Mouse (Mus musculus) olfactory bulb, adult 2 months (tissue): Measurements from ENCODE around the gene Gdf5. TPM values are rescaled to one million over a fixed set of nuclear protein-coding genes. Genes with fewer than 3 reads are reported as not detected.

Source experiments
- H3K27ac ChIP-seq: fragments of 200-500 bp; 2 replicates; pipeline ENCODE4 v1.5.1; 2012; ENCODE audit warnings: low read depth, low read length; ENCODE audit not compliant: insufficient read depth
- H3K4me1 ChIP-seq: fragments of 200-500 bp; 2 replicates; pipeline ENCODE4 v1.6.1; 2012; ENCODE audit warnings: low read length; ENCODE audit not compliant: control insufficient read depth, insufficient read depth
- H3K4me3 ChIP-seq: fragments of 200-500 bp; 2 replicates; pipeline ENCODE4 v1.5.1; 2012; ENCODE audit warnings: mild to moderate bottlenecking, low read depth, low read length, moderate library complexity; ENCODE audit not compliant: insufficient read depth
- CTCF ChIP-seq: fragments of 200-500 bp; IDR thresholded peaks from 2 replicates; pipeline ENCODE4 v1.5.1; 2012; ENCODE audit warnings: low read depth, mild to moderate bottlenecking, low read length, moderate library complexity; ENCODE audit not compliant: insufficient read depth
- POLR2A ChIP-seq: fragments of 200-500 bp; IDR thresholded peaks from 2 replicates; pipeline ENCODE4 v1.6.1; 2012; ENCODE audit warnings: mild to moderate bottlenecking, low read depth, low read length, moderate library complexity; ENCODE audit not compliant: insufficient read depth
- WGBS: fragments of 180-500 bp; shearing (Covaris S2); methylation state at CpG from one replicate; pipeline ENCODE4 v1.1.7; 2018; 5-methylcytosine and 5-hydroxymethylcytosine counted together
- polyA plus RNA-seq: library from polyadenylated mRNA; stranded (reverse); fragments of >200 nt; gene quantifications from 2 replicates; pipeline ENCODE4 v1.2.4, GENCODE M21; 2012; ENCODE audit warnings: low replicate concordance; ENCODE audit not compliant: missing spikeins, insufficient read depth, insufficient read length

Gene Gdf5
- polyA plus RNA-seq, 1 experiment = not detected

GRCm38 (mm10) chr2:155923143-155923542, 22.0 kb downstream of the Gdf5 start:
- no peaks in the 10 kb centered on the region for H3K4me1 ChIP-seq
- no peak overlapping the region for H3K4me3 ChIP-seq
- no peak for TF ChIP-seq POLR2A
- no peak for TF ChIP-seq CTCF
- no peak overlapping the region for H3K27ac ChIP-seq
- WGBS = 98% methylated on average over 7 of the region's 7 CpGs

DNA sequence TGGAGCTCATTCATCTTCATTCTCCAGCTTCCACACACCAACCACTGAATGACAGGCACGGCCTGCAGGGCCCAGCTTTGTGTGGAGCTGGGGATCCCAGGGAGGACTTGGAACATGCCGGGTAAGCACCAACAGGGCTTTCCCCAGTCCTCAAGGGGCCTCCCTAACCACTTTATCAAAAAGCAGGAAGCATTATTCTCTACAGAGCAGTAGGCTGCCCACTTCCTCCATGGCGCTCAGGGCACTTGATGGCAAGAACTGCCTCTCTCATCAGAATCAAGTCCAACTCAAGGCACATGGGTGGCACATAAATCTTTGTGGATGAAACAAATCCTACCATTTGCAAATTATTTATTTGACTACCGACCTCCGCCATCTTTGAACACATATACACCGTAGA, 30.5 kb downstream of the Gdf5 start:
- TF ChIP-seq CTCF (no peak), POLR2A (no peak)
- WGBS = 86% methylated on average over 6 of the region's 6 CpGs
- Histone ChIP-seq H3K4me3 (no peak overlapping the region), H3K27ac (no peak overlapping the region), H3K4me1 (no peaks in the 10 kb centered on the region)

DNA sequence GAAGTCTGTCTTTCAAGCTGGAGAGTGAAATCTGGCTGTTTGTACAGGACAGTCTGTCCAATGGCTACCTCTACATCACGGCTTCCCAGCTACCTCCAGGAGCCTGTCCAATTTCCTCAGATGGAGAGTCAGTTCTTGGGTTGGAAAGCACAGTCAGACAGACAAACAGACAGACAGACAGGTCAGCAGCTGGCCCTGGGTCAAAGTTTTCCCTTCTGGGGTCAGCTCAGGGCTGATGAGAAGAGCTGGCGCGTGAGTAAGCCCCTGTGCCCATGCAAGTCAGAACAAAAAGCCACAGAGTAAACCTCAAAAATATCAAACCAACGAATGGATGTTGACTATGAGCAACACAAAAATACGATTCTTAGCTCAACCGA, 41.5 kb downstream of the Gdf5 start:
- TF ChIP-seq POLR2A (no peak), CTCF (no peak)
- Histone ChIP-seq H3K4me3 (no peak overlapping the region), H3K4me1 (peaks cover 2% of the 10 kb centered on the region; the same call in 1 of the 2 replicates), H3K27ac (no peak overlapping the region)
- WGBS = 71% methylated on average over 6 of the region's 6 CpGs

DNA sequence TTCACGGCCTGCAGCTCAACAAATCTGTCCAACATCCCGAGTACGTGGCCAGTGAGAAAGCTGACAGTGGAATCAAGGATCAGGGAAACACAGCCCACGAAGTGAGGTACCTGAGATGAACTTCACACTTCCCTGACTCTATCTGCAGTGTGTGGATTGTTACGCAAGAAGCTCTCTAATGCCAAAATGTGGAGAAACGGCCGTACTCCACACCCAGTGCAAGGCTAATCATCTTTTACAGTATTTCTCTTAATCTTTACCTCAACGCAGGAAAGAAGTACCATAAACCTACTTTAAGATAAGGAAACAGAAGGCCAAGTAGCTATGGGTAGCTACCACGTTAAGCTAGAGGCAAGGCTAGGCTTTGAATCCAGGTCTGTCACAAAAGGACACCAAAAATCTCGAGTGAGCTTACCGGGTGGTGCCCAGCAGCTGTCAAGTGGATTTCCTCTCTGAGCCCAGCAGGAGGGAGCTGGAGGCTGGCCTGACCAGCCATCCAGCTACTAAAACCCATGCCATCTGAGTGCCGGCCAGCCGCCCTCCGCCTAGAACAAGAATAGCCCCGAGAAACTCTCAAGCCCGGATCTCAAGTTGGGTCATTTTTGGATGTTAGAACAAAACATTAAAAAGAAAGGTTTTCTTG, 42.1 kb downstream of the Gdf5 start:
- TF ChIP-seq CTCF (no peak), POLR2A (no peak)
- 61% methylated on average over 16 of the region's 16 CpGs for WGBS

GRCm38 (mm10) chr2:155895046-155895735, 50.0 kb downstream of the Gdf5 start:
- TF ChIP-seq CTCF = no peak
- TF ChIP-seq POLR2A = no peak
- WGBS = 85% methylated on average over 16 of the region's 16 CpGs
- H3K27ac ChIP-seq = no peak overlapping the region

More for the DNA sequence above, 42.1 kb downstream of the Gdf5 start:
- Histone ChIP-seq H3K4me1 (peaks cover 2% of the 10 kb centered on the region; the same call in 1 of the 2 replicates), H3K4me3 (no peak overlapping the region), H3K27ac (no peak overlapping the region)

DNA sequence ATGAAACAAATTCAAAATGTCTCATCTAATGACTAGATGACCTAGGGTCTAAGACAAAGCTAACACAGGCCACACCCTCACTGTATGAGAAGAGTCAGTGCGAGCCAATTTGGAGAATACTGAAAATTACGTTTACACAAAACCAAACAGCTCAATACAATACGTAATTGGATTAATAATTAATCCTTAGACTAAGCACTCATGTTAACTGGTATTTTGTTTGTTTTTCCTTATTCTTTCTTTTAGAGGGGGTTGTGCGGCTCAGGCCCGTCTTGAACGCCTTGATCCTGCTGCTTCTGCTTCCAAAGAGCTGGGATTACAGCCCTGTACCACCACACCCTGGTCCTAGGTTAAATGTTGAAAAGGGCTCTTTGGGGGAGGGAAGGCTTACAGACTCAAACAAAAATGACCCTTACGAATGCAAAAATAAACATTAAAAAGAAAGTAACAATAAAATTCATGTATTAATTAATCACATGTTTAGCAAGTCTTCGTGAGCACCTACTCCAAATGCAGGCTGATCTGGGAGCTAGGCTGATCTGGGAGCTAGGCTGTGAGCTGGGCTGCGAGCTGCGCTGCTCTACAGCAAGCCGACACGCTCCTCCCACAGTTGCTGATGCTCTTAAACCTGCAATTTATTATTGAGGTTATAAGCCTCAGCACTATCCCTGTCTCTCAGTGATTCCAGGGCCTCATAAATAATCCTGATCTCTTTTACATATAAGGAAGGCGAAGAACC, 50.7 kb downstream of the Gdf5 start:
- no peak for TF ChIP-seq POLR2A
- no peak for TF ChIP-seq CTCF
- WGBS = 74% methylated on average over 13 of the region's 13 CpGs
- H3K4me3 ChIP-seq = no peak overlapping the region

More at GRCm38 (mm10) chr2:155895046-155895735, 50.0 kb downstream of the Gdf5 start:
- Histone ChIP-seq H3K4me3 (no peak overlapping the region), H3K4me1 (peaks cover 8% of the 10 kb centered on the region; the same call in 1 of the 2 replicates)

More for the DNA sequence above, 50.7 kb downstream of the Gdf5 start:
- peaks cover 8% of the 10 kb centered on the region; the same call in 1 of the 2 replicates for H3K4me1 ChIP-seq
- H3K27ac ChIP-seq = no peak overlapping the region

Other genes starting within 250 kb of the Gdf5 start
- not detected in 2 replicates for gene Edem2, start 215.9 kb downstream of the Gdf5 start, polyA plus RNA-seq
- gene Gm17581, start 209.5 kb downstream of the Gdf5 start, polyA plus RNA-seq = not detected in 2 replicates
- not detected in 2 replicates for gene Procr, start 194.2 kb downstream of the Gdf5 start, polyA plus RNA-seq
- not detected in 2 replicates for gene Mmp24, start 170.0 kb downstream of the Gdf5 start, polyA plus RNA-seq
- not detected in 2 replicates for gene BC029722, start 125.9 kb downstream of the Gdf5 start, polyA plus RNA-seq
- gene Eif6, start 118.4 kb downstream of the Gdf5 start, polyA plus RNA-seq = not detected in 2 replicates
- gene Fam83c, start 110.5 kb downstream of the Gdf5 start, polyA plus RNA-seq = not detected in 2 replicates
- gene Uqcc1, start 15.1 kb downstream of the Gdf5 start, polyA plus RNA-seq = 136 TPM in 1 of 2 replicates, not detected in the other
- gene Gm15557, start 4.6 kb downstream of the Gdf5 start, polyA plus RNA-seq = not detected in 2 replicates
- gene Cep250, start 11.1 kb upstream of the Gdf5 start, polyA plus RNA-seq = not detected in 2 replicates
- gene 6430550D23Rik, start 62.6 kb upstream of the Gdf5 start, polyA plus RNA-seq = not detected in 2 replicates
- gene Ergic3, start 62.7 kb upstream of the Gdf5 start, polyA plus RNA-seq = not detected in 2 replicates
- not detected in 2 replicates for gene Fer1l4, start 107.6 kb upstream of the Gdf5 start, polyA plus RNA-seq
- not detected in 2 replicates for gene Spag4, start 119.8 kb upstream of the Gdf5 start, polyA plus RNA-seq
- gene Cpne1, start 166.6 kb upstream of the Gdf5 start, polyA plus RNA-seq = not detected in 2 replicates
- 391 TPM in 1 of 2 replicates, not detected in the other for gene Rbm12, start 166.6 kb upstream of the Gdf5 start, polyA plus RNA-seq
- gene Gm28036, start 181.7 kb upstream of the Gdf5 start, polyA plus RNA-seq = not detected in 2 replicates
- not detected in 2 replicates for gene Romo1, start 198.7 kb upstream of the Gdf5 start, polyA plus RNA-seq
- not detected in 2 replicates for gene Nfs1, start 198.8 kb upstream of the Gdf5 start, polyA plus RNA-seq
- gene Rbm39, start 234.9 kb upstream of the Gdf5 start, polyA plus RNA-seq = 643 TPM in 1 of 2 replicates, not detected in the other